Mouse (Mus musculus): ENCODE data around the gene Commd7. TPM values are rescaled to one million over a fixed set of nuclear protein-coding genes. Genes with fewer than 3 reads are reported as not detected.
A peak's percentile ranks its signal among the peaks of the same experiment; 100 is the strongest.

Gene Commd7
- polyA plus RNA-seq, 1 experiment from 2014 or later: 61.5 TPM

DNA sequence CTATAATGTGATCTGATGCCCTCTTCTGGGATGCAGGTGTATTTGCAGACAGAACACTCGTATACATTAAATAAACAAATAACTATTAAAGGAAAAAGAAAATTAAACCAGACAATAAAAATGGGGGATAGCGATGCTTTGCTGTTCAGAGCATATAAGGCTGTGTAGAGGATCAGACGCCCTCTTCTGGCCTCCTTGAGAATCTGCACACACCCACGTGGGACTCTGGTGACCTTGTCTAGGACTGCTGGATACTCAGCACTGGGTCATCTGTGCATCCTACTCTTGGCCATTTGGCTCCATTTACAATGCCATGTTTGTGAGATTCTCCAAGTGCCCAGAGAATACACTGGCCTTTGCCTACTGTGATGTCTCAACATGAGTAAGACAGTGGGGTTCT is 28.9 kb downstream of the Commd7 start:
- no peak for ATAC-seq (ENCODE audit: low read depth)
- Histone ChIP-seq H3K4me2 (ENCODE audit: low read depth, low read length) (no peak overlapping the region), H3K4me1 (ENCODE audit: control insufficient read depth, insufficient read depth, low read length) (no peaks in the 10 kb centered on the region), H3K4me3 (ENCODE audit: low read depth, low read length) (no peak overlapping the region), H3K27me3 (replicated peaks; ENCODE audit: control insufficient read depth, insufficient read depth, low read length) (no peaks in the 10 kb centered on the region), H3K9ac (ENCODE audit: low read depth, low read length) (no peak overlapping the region), H3K27ac (replicated peaks; ENCODE audit: low read depth, low read length) (no peak overlapping the region), H3K9me3 (ENCODE audit: control insufficient read depth, low read length) (no peaks in the 10 kb centered on the region), H3K36me3 (ENCODE audit: control insufficient read depth, insufficient read depth, low read length) (no peaks in the 10 kb centered on the region)
- DNase-seq (ENCODE audit: low spot score): no peak
- 45% methylated on average over 4 of the region's 4 CpGs for WGBS

DNA sequence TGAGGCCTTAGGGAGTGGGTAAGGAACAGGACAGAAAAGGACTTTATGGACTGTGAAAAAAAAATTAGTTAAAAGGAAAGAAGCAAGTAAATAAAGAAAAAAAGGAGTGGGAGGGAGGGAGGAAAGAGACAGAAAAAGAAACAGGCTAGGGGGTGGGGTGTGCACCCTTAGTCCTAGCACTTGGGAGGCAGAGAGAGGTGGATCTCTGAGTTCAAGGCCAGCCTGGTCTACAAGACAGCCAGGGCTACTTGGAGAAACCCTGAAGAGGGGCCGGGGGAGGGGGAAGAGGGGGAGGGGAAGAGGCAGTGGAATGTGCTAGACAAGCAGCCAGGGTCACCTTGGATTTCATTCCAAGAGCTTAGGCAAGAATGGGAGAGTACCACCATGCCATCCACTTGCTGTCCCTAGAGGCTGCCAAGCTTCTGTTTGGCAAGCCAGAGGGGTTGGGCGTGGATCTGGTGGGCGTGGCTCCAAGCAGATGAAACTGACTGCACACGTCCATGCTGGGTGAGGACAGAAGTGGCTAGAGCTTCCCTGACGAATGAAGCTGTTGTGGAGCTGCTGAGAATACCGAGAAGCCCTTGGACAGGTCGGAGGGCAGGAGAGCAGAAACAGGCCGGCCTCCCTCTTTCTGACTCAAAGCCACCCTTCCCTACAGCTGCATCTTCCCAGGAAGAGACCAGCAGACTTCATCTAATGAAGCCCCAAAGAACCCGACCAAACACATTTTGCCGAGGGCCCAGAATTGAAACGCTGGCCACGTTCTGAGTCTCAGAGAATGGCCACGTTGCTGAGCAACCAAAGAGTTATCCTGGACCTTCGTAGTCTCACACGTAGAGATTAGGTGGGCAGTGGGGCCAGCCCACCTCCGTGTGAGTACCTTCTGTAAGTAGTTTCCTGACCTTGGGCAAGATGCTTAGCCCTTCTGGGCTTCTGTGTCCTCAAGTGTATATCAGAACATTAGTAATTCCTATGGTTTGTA is 31.6 kb downstream of the Commd7 start:
- H3K36me3 ChIP-seq (ENCODE audit: control insufficient read depth, insufficient read depth, low read length): no peaks in the 10 kb centered on the region
- ATAC-seq (ENCODE audit: low read depth): no peak
- no peaks in the 10 kb centered on the region for H3K27me3 ChIP-seq (replicated peaks; ENCODE audit: control insufficient read depth, insufficient read depth, low read length)
- no peak overlapping the region for H3K27ac ChIP-seq (replicated peaks; ENCODE audit: low read depth, low read length)
- H3K4me1 ChIP-seq (ENCODE audit: control insufficient read depth, insufficient read depth, low read length): no peaks in the 10 kb centered on the region
- H3K9me3 ChIP-seq (ENCODE audit: control insufficient read depth, low read length): no peaks in the 10 kb centered on the region
- no peak overlapping the region for H3K4me2 ChIP-seq (ENCODE audit: low read depth, low read length)
- 59% methylated on average over 16 of the region's 16 CpGs for WGBS
- no peak overlapping the region for H3K9ac ChIP-seq (ENCODE audit: low read depth, low read length)
- DNase-seq (ENCODE audit: low spot score): no peak
- no peak overlapping the region for H3K4me3 ChIP-seq (ENCODE audit: low read depth, low read length)

DNA sequence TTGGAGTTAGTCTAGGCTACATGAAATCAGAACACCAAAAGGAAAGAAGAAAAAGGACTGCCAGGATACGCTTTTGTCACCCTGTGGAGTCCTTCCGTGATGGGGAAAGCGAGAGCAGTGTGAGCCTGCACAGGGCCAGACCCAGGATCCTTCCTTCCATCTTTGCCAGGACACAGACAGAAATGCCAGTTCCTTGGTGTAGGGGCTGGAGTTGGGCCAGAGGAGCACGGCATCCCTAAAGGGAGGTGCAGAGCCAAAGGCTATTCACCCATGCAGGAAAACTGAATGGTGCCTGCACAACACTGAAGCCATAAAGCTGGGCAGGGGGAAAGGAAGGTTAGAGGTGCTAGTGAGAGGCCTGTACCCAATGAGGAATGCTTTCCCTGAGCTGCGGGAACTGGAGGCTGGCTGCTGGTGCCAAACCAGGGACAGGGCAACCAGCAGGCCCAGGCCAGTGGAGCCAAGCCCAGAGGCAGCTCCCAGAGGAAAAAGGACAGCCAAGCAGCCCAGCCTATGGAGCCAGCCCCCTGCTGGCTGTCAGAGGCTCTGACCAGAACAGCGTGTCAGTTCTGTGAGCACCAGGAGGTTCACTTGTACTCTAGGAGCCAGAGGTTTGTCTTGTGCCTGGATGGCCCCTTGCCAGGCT is 32.4 kb downstream of the Commd7 start:
- no peak overlapping the region for H3K4me3 ChIP-seq (ENCODE audit: low read depth, low read length)
- H3K27ac ChIP-seq (replicated peaks; ENCODE audit: low read depth, low read length): no peak overlapping the region
- no peaks in the 10 kb centered on the region for H3K4me1 ChIP-seq (ENCODE audit: control insufficient read depth, insufficient read depth, low read length)
- ATAC-seq (ENCODE audit: low read depth): peak; percentile 57; the same call in 1 of the 2 replicates
- DNase-seq (ENCODE audit: low spot score): peak; percentile 43
- no peak overlapping the region for H3K4me2 ChIP-seq (ENCODE audit: low read depth, low read length)
- no peaks in the 10 kb centered on the region for H3K27me3 ChIP-seq (replicated peaks; ENCODE audit: control insufficient read depth, insufficient read depth, low read length)
- H3K36me3 ChIP-seq (ENCODE audit: control insufficient read depth, insufficient read depth, low read length): no peaks in the 10 kb centered on the region
- WGBS: 58% methylated on average over 6 of the region's 6 CpGs
- H3K9ac ChIP-seq (ENCODE audit: low read depth, low read length): no peak overlapping the region
- no peaks in the 10 kb centered on the region for H3K9me3 ChIP-seq (ENCODE audit: control insufficient read depth, low read length)

DNA sequence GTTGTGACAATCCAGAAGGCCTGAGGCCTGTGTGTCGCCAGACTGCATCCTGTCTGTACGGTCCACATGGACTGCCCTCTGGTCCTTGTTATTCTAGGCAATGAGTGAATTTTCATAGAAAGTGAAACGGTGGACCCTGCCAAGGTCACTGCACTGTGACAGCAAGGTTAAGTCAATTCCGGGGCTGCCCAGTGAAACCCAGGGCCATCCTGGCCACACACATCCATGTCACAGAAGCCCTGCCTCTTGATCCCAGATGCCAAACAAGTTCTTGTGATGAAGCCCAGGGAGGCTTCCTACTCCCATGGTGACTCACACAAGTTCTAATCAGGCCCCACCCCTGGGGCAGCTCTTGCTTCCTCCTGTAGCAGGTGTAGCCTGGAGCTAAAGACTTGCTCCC is 35.0 kb downstream of the Commd7 start:
- Histone ChIP-seq H3K4me3 (ENCODE audit: low read depth, low read length) (no peak overlapping the region), H3K36me3 (ENCODE audit: control insufficient read depth, insufficient read depth, low read length) (no peaks in the 10 kb centered on the region), H3K4me2 (ENCODE audit: low read depth, low read length) (no peak overlapping the region), H3K4me1 (ENCODE audit: control insufficient read depth, insufficient read depth, low read length) (peaks cover 3% of the 10 kb centered on the region; the same call in 1 of the 2 replicates), H3K27ac (replicated peaks; ENCODE audit: low read depth, low read length) (no peak overlapping the region), H3K27me3 (replicated peaks; ENCODE audit: control insufficient read depth, insufficient read depth, low read length) (no peaks in the 10 kb centered on the region), H3K9ac (ENCODE audit: low read depth, low read length) (no peak overlapping the region), H3K9me3 (ENCODE audit: control insufficient read depth, low read length) (no peaks in the 10 kb centered on the region)
- DNase-seq (ENCODE audit: low spot score): no peak
- no peak for ATAC-seq (ENCODE audit: low read depth)
- WGBS: 65% methylated on average over 4 of the region's 4 CpGs

DNA sequence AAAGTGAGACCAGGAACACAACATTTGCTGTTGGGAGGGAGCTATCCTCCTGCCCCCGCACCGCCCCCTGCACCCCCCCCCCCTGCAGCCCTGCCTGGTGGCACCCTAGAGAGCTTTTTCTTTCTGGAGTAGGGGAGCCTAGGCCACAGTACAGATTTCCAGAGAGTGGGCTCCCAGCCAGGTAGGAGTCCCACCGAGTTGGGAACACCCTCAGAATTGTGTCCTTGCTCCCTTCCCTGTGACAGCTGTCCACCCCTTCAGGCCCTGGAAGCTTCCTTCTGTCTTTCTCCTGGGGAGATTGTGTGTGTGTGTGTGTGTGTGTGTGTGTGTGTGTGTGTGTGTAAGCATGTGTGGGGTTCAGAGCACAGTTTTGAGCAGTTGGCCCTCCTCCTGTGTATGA is 35.6 kb downstream of the Commd7 start:
- DNase-seq (ENCODE audit: low spot score): no peak
- Histone ChIP-seq H3K9ac (ENCODE audit: low read depth, low read length) (no peak overlapping the region), H3K4me1 (ENCODE audit: control insufficient read depth, insufficient read depth, low read length) (peaks cover 3% of the 10 kb centered on the region; the same call in 1 of the 2 replicates), H3K9me3 (ENCODE audit: control insufficient read depth, low read length) (no peaks in the 10 kb centered on the region), H3K4me3 (ENCODE audit: low read depth, low read length) (no peak overlapping the region), H3K4me2 (ENCODE audit: low read depth, low read length) (no peak overlapping the region), H3K36me3 (ENCODE audit: control insufficient read depth, insufficient read depth, low read length) (no peaks in the 10 kb centered on the region), H3K27me3 (replicated peaks; ENCODE audit: control insufficient read depth, insufficient read depth, low read length) (no peaks in the 10 kb centered on the region), H3K27ac (replicated peaks; ENCODE audit: low read depth, low read length) (no peak overlapping the region)
- no peak for ATAC-seq (ENCODE audit: low read depth)
- 76% methylated on average over 3 of the region's 3 CpGs for WGBS

DNA sequence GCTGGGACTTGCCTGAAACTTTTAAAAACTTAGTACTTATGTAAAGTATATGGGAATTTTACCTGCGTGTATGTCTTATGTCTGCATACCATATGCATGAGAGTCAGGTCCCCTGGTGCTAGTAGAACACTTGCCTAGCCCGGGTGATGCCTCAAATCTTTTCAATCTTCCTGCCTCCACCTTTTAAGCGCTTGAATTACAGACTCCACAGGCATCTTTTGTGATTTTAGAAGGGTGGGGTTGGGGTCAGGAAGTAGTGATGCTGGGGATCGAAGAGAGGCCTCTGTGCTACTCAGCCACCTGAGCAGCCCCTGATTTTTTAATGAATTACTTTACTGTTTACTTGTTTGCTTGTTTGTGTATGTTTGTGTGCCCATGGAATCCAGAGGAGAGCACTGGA is 37.6 kb downstream of the Commd7 start:
- Histone ChIP-seq H3K4me2 (ENCODE audit: low read depth, low read length) (no peak overlapping the region), H3K9ac (ENCODE audit: low read depth, low read length) (no peak overlapping the region), H3K4me3 (ENCODE audit: low read depth, low read length) (no peak overlapping the region), H3K4me1 (ENCODE audit: control insufficient read depth, insufficient read depth, low read length) (peaks cover 3% of the 10 kb centered on the region; the same call in 1 of the 2 replicates), H3K9me3 (ENCODE audit: control insufficient read depth, low read length) (no peaks in the 10 kb centered on the region), H3K27ac (replicated peaks; ENCODE audit: low read depth, low read length) (no peak overlapping the region), H3K27me3 (replicated peaks; ENCODE audit: control insufficient read depth, insufficient read depth, low read length) (no peaks in the 10 kb centered on the region), H3K36me3 (ENCODE audit: control insufficient read depth, insufficient read depth, low read length) (no peaks in the 10 kb centered on the region)
- DNase-seq (ENCODE audit: low spot score) (no peak), ATAC-seq (ENCODE audit: low read depth) (no peak)
- 53% methylated on average over 4 of the region's 4 CpGs for WGBS

DNA sequence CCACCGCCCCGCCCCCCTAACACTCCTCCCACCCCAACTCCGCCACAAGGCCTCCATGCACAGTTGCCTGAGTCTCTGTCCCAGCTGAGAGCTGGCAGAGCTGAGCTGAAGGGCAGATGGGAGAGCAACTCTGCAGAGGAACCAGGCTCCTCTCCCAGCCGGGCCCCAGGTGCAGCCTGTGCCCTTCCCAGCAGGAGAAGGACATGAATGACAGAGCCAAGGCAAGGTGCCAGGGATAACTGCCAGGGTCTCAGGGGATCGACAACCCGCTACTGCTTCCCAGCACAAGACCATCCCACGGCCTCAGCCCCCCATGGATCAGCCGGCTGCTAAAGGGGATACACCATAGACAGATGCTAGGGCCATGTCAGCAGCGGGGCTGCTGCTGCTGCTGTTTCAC is 39.4 kb downstream of the Commd7 start:
- no peak overlapping the region for H3K27ac ChIP-seq (replicated peaks; ENCODE audit: low read depth, low read length)
- no peak overlapping the region for H3K9ac ChIP-seq (ENCODE audit: low read depth, low read length)
- H3K27me3 ChIP-seq (replicated peaks; ENCODE audit: control insufficient read depth, insufficient read depth, low read length): no peaks in the 10 kb centered on the region
- no peak for DNase-seq (ENCODE audit: low spot score)
- H3K4me3 ChIP-seq (ENCODE audit: low read depth, low read length): no peak overlapping the region
- no peaks in the 10 kb centered on the region for H3K9me3 ChIP-seq (ENCODE audit: control insufficient read depth, low read length)
- H3K4me1 ChIP-seq (ENCODE audit: control insufficient read depth, insufficient read depth, low read length): peaks cover 3% of the 10 kb centered on the region; the same call in 1 of the 2 replicates
- no peaks in the 10 kb centered on the region for H3K36me3 ChIP-seq (ENCODE audit: control insufficient read depth, insufficient read depth, low read length)
- no peak overlapping the region for H3K4me2 ChIP-seq (ENCODE audit: low read depth, low read length)
- no peak for ATAC-seq (ENCODE audit: low read depth)
- WGBS: 48% methylated on average over 8 of the region's 9 CpGs

DNA sequence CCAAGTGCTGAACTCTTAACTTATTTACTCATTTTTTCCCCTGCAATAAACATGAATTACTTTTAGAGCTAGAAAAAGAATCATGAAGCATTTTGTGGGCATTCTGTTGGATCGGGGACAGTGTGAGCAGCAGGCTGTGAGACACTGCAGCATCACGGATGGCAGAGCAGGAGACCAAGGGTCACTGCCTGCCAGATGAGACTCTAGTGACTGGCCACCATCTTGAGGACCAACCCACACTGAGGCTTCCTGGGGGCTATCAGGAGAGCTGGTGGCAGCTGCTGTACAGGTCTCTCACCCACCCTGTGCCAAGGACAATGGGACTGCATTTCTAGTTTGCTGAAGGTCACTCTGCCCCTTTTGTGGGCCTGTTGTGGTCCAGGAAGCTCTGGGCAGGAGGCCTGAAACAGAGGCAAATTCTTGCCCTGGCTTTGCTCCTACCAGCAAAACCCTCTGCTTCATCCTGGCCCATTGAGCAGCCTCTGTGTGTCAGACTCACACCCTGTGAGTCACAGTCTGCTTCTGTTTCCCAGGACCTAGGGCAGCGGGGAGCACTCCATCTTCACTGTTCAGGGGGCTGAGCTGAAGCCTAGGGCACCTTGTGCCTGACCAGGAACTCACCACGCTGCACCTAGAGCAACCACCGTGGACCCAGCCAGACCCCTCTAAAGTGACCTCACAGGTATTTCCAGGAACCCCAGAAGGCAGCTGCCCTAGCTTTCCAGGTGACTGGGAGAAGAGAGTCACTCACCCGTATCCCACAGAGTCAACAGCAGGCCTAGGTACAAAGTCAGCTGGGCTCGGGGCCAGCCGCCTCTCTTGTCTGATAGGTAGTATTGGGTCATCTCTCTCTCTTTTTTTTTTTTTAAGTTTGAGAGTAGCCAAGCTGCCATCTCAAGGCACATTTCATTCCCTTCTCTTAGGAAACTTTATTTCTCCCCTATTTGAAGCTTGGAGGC is 40.2 kb downstream of the Commd7 start:
- H3K9ac ChIP-seq (ENCODE audit: low read depth, low read length): no peak overlapping the region
- H3K4me3 ChIP-seq (ENCODE audit: low read depth, low read length): no peak overlapping the region
- H3K27me3 ChIP-seq (replicated peaks; ENCODE audit: control insufficient read depth, insufficient read depth, low read length): no peaks in the 10 kb centered on the region
- no peak for ATAC-seq (ENCODE audit: low read depth)
- peaks cover 3% of the 10 kb centered on the region; the same call in 1 of the 2 replicates for H3K4me1 ChIP-seq (ENCODE audit: control insufficient read depth, insufficient read depth, low read length)
- WGBS: 78% methylated on average over 8 of the region's 8 CpGs
- H3K36me3 ChIP-seq (ENCODE audit: control insufficient read depth, insufficient read depth, low read length): no peaks in the 10 kb centered on the region
- no peaks in the 10 kb centered on the region for H3K9me3 ChIP-seq (ENCODE audit: control insufficient read depth, low read length)
- no peak overlapping the region for H3K27ac ChIP-seq (replicated peaks; ENCODE audit: low read depth, low read length)
- H3K4me2 ChIP-seq (ENCODE audit: low read depth, low read length): no peak overlapping the region
- no peak for DNase-seq (ENCODE audit: low spot score)
